Mouse (Mus musculus): ENCODE data around the gene E2f3.

Gene E2f3

GRCm38 (mm10) chr13:29985855-29986755, at the start of gene E2f3:
Gene E2f3, minus strand, starts transcription at chr13:29986063.
- DNase-seq, result peak; percentile 98

- no peak for DNase-seq
Observed at GRCm38 (mm10) chr13:30034540-30034939, 48.7 kb upstream of the E2f3 start.

- DNase-seq, result no peak
Observed at GRCm38 (mm10) chr13:30031684-30032335, 45.9 kb upstream of the E2f3 start.

GRCm38 (mm10) chr13:30027841-30028240, 42.0 kb upstream of the E2f3 start:
- no peak for DNase-seq

DNA sequence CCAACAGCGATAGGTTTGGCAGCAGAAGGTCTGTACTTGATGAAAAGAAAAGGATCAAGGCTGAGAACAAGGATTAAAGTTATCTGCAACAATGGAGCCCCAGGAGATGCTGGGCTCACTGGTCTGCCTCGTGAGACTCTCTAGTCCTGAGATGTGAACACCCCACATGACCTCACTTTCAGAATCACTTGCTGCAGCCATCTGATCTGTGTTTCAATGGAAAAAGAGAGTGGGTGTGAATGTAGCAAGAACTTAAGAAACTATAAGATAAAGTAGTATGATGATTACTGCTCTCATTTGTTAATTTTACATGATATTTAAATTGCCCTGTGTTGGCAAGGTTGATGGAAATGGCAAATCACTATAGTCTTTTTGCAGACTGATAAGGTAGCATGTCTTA, 36.6 kb upstream of the E2f3 start:
- no peak for DNase-seq

- no peak for DNase-seq
Observed at GRCm38 (mm10) chr13:30018573-30018972, 32.7 kb upstream of the E2f3 start.

GRCm38 (mm10) chr13:30017611-30018010, 31.7 kb upstream of the E2f3 start:
- DNase-seq, result no peak

GRCm38 (mm10) chr13:30014576-30014975, 28.7 kb upstream of the E2f3 start:
- DNase-seq, result no peak

DNA sequence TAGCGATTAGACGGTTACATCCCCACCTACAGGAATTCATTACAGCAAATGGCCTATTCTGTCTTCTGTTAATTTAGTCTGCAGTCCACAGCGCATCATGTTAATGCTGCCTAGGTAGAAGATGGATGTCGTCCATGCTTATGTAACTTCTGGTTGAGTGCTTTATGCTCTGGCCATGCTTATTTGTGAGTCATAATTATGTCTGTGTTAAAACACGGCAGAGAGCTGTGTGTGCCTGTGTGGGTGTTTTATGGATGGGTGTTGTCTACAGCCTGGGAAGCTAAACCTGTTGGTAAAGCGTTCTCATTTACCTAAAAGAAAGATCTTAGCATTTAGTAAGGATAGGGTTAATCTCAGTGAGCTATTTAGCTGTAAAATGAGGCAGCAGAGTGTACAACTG, 26.4 kb upstream of the E2f3 start:
- DNase-seq, result no peak

GRCm38 (mm10) chr13:30008738-30009137, 22.9 kb upstream of the E2f3 start:
- no peak for DNase-seq

GRCm38 (mm10) chr13:30005422-30005821, 19.6 kb upstream of the E2f3 start:
- DNase-seq, result no peak

DNA sequence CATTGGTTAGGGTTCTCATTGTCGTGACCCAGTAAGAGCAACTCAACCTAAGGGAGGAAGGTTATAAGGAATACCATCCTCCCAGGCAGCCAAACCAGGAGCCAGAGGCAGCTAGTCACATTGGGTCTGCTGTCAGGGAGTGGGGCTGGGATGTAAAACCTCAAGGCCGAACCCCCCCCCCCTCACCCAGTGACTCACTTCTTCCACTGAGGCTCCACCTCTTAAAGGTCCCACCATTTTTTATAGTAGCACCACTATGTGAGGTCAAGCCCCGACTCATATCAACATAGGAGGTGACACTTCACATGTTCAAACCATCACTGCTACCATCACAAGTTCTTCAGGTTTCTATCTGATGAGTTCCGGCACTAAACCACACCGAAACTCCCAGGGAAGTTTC, 19.0 kb upstream of the E2f3 start:
- DNase-seq, result no peak

- no peak for DNase-seq
Observed at GRCm38 (mm10) chr13:30003169-30003568, 17.3 kb upstream of the E2f3 start.

DNA sequence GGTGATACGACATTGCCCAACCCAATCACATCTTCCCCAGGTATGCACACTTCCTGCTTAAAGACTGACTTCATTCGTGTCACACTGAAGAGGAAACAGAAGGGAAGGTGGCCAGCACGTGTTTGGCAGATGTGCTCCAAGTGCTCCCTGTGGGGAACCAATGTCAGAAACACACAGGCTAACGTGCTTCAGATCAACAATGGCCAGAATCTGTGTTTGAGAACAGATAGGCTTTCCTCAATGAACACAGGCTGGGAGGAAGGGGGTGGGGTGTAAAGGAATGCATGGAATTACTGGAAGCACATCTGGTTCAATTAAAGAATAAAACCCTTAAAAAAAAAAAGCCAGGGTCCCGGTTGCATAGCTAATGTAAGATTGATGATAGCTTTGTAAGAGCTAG, 15.2 kb upstream of the E2f3 start:
- no peak for DNase-seq

- no peak for DNase-seq
Observed at GRCm38 (mm10) chr13:29987956-29988355, 2.1 kb upstream of the E2f3 start.

GRCm38 (mm10) chr13:29986756-29987120, 875 bp upstream of the E2f3 start:
- DNase-seq, result no peak

DNA sequence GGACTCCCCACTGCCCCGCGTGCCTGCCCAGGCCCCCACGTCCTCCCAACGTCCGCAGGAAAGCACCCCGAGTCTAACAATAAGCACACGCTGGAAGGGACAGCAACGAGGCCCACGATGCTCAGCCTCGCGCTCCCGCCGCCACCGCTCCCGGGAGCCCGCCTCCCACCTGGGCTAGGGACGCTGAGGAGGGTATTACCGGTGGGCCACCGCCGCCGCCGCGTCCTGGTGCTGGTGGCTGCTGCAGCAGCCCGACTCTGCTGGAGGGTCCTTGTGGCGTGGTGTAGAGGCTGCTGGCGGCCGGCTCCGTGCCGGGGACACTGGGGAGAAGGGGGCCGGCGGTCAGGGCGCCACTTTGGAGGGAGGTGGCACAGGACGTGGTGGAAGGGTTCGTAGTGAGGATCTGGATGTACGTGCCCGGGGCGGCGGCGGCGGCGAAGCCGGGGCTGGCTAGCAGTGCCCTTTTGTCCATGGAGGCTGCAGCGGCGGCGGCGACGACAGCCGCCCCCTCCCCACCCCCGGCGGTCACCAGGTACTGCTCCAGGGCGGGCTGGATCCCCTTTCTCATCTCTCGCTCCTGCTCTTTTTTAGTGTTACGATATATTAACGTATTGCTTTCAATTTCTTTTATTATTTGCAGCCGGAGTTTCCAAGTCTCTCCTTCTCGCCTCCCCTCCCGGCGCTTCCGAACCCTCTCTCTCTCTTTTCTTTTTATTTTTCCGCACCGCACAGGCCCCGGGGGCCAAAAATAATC, 585 bp downstream of the E2f3 start:
- DNase-seq, result peak; percentile 18

DNA sequence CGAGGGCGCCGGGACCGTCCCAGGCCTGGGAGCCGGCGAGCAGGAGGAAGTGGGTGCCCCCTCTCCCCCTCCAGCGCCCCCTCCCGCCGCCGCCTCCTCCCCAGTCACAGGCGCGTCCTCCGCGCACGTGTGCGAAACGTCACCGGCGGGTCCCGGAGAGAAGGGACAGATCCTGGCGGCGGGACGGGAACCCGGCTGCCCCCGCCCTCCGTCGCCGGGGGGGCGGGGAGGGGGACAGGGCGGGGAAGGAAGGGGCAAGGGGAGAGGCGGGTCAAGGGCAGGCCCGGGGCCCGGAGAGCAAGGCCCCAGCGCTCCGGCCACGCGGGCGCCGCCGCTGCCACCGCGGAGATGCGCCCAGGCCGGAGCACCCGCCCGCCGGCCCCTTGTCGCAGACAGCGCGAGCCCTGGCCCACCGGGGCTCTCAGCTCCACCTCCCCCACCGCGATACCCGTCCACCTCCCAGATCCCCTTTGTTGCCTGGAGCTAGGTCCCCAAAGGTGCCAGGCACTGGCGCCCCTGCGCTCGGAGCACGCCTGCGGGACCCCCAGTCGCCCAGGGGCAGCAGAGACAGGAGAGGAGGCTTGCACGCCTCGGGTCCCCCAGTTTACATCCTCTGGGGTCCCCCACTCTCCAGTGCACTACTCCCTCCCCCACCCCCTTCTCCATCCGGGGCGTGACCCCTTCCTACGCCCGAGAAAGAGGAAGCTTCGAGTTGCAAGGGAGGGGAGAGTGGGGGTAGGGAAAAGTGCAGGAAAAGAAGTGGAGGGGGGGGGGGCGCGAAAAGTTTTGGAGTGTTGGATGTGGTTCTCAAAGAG, 1.4 kb downstream of the E2f3 start:
- DNase-seq, result peak; percentile 83

- peak; percentile 22 for DNase-seq
Observed at GRCm38 (mm10) chr13:29983523-29984191, 2.2 kb downstream of the E2f3 start.

DNA sequence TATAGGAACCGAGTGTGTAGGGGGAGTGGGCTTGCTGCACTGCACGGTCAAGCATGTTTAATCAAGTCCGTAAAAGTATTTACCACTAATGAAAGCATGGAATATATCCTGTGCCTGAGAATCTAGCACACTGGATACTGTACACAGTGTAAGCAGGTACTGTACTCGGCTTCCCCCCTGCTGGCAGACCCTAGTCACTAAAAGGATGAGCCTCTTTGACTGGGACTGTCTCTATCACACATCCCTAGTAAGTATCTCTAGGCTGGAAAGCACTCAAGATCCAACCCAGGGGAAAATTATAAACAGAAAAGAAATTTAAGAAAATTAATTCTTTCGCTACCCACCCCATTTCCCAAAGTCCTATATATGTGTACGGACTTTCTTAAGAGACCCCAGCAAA, 2.8 kb downstream of the E2f3 start:
- DNase-seq, result peak; percentile 13

GRCm38 (mm10) chr13:29982400-29982799, 3.5 kb downstream of the E2f3 start:
- no peak for DNase-seq

GRCm38 (mm10) chr13:29979140-29979564, 6.7 kb downstream of the E2f3 start:
- DNase-seq, result no peak
